Comparison of ENCODE assay signal across 15 mouse cellular contexts in genomic region chr14:106193583-106193982, GRCm38 (mm10).
"Had no signal": no experiment of that assay in that cellular context is flagged by ENCODE, and none has a peak within 500 bp of the region (broad histone marks: within the 10 kb centered on the region; RNA-seq: fewer than 3 reads in every experiment).

No protein-coding gene starts in this region.

- H3K27me3 ChIP-seq: limb, embryonic 15.5 days; midbrain, embryonic 12.5 days; neural tube, embryonic 13.5 days had no signal

- ATAC-seq: inflammation-experienced regulatory T-cells, adult 6 months; intestine, postnatal 0 days; midbrain, embryonic 16.5 days had no signal

- H3K4me3 ChIP-seq: limb, embryonic 15.5 days; midbrain, embryonic 12.5 days; neural tube, embryonic 13.5 days had no signal

- H3K36me3 ChIP-seq: limb, embryonic 15.5 days; midbrain, embryonic 12.5 days; neural tube, embryonic 13.5 days had no signal

- H3K27ac ChIP-seq: limb, embryonic 15.5 days; liver, embryonic 14.5 days; midbrain, embryonic 12.5 days; neural tube, embryonic 13.5 days had no signal

- DNase-seq: kidney, adult 8-10 months; kidney, postnatal 25 days; layer of hippocampus, adult 9-11 months; layer of hippocampus, postnatal 36 days; lung, adult 2 months; retina, postnatal 1 day; right cerebral cortex, postnatal 25 days; thymus, postnatal 4 days had no signal

- H3K4me1 ChIP-seq: limb, embryonic 15.5 days; midbrain, embryonic 12.5 days; neural tube, embryonic 13.5 days had no signal

- H3K9me3 ChIP-seq: limb, embryonic 15.5 days; midbrain, embryonic 12.5 days; neural tube, embryonic 13.5 days had no signal
